Mouse (Mus musculus) natural killer cell, adult 2 months (primary cell): Measurements from ENCODE around the gene Btbd35f24.
"Not testable (repeated sequence)": the region's sequence is repeated elsewhere in the genome, so short reads cannot be mapped to it uniquely, and the experiment has no call there.

Experiments
- DNase-seq, 2 experiments: peaks; one replicate each; pipeline ENCODE4 v3.0.0; 2022; ENCODE audit warnings: low spot score in 2 of 2

Gene Btbd35f24

DNA sequence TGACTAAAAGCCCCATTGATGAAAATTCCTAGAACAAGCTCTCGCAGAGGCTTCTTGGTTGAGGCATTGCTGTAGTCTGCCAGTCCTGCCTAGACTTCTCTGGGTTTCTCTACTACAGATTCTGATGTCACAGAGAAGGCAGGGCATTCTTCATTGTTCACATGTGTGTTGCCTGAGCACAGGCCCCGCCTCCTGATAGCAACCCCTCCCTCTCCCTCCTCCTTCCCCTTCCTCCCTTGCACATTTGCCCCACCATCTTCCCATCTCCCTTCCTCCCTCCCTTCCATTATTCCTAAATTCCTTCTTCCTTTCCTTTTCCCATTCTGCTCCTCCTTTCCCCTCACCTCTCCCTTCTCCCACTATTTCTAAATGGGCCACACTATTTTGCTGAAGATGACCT lies at the start of gene Btbd35f24:
Btbd35f24 (minus strand) TSS at position 101 of the 400 bp plus-strand sequence.
- not testable (repeated sequence) for DNase-seq
